Mouse (Mus musculus) midbrain, embryonic 16.5 days (tissue): ENCODE measurements at regions not wholly inside any gene's neighbourhood (a gene's known extent, or its start where the extent isn't known, plus 50 kb on each side); places are given as distances from the start of the nearest gene placed in this dataset.

Experiments
- ATAC-seq: fragments of 200-750 bp; cut with Nextera tagmentation; 2 replicates; pipeline ENCODE4 v1.8.0; 2017; ENCODE audit warnings: moderate TSS enrichment
- H3K27ac ChIP-seq: fragments of 300-500 bp; sonication (generic); 2 replicates; pipeline ENCODE4 v1.5.1; 2014; ENCODE audit warnings: mild to moderate bottlenecking, low read length, mixed read lengths
- H3K27me3 ChIP-seq: fragments of 300-500 bp; sonication (generic); 2 replicates; pipeline ENCODE4 v1.6.1; 2014; ENCODE audit warnings: low read depth, low read length, mixed read lengths; ENCODE audit not compliant: control insufficient read depth, insufficient read depth
- H3K36me3 ChIP-seq: fragments of 300-500 bp; sonication (generic); 2 replicates; pipeline ENCODE4 v1.6.1; 2014; ENCODE audit warnings: mild to moderate bottlenecking, low read length, moderate library complexity, mixed read lengths; ENCODE audit not compliant: control insufficient read depth, insufficient read depth
- H3K4me1 ChIP-seq: fragments of 300-500 bp; sonication (generic); 2 replicates; pipeline ENCODE4 v1.6.1; 2014; ENCODE audit warnings: mild to moderate bottlenecking, low read length, mixed read lengths; ENCODE audit not compliant: control insufficient read depth, insufficient read depth
- H3K4me2 ChIP-seq: fragments of 300-500 bp; sonication (generic); 2 replicates; pipeline ENCODE4 v1.6.1; 2014; ENCODE audit warnings: mild to moderate bottlenecking, low read length, mixed read lengths
- H3K4me3 ChIP-seq: fragments of 300-500 bp; sonication (generic); 2 replicates; pipeline ENCODE4 v1.5.1; 2014; ENCODE audit warnings: low read depth, mild to moderate bottlenecking, low read length, moderate library complexity, mixed read lengths
- H3K9ac ChIP-seq: fragments of 300-500 bp; sonication (generic); 2 replicates; pipeline ENCODE4 v1.6.1; 2014; ENCODE audit warnings: low read depth, low read length, mixed read lengths
- H3K9me3 ChIP-seq: fragments of 300-500 bp; sonication (generic); replicated peaks from 2 replicates; pipeline ENCODE4 v1.6.1; 2014; ENCODE audit warnings: mild to moderate bottlenecking, low read length, mixed read lengths; ENCODE audit not compliant: control insufficient read depth, poor library complexity, severe bottlenecking
- WGBS: fragments of 180-500 bp; shearing (Covaris S2); extraction: QIAGEN DNeasy Blood & Tissue Kit; methylation state at CpG from one replicate; pipeline ENCODE4 v1.1.7; 2014; 5-methylcytosine and 5-hydroxymethylcytosine counted together

DNA sequence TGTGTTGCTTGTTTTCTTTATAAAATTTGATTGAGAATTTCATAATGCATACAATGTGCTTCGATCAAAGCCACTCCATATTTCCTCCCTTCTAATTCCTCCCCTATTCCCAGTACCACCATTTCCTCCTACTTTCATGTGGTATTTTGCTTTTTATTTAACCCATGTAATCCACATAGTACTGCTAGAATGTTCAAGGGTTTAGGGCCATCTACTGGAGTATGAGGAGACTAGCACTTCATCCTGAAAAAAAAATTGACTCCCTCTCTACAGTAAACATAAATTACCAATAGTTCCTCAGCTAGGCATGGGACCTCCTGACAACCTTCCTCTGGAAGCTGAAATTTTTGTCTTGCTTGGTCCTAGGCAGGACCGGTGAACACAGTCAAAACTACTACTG is 163.0 kb downstream of the Gpr165 start:
- no peak overlapping the region for H3K4me2 ChIP-seq
- 0 out of 2 replicates have a peak, but pooled peaks have one; percentile 39 for ATAC-seq
- H3K36me3 ChIP-seq = no peaks in the 10 kb centered on the region
- H3K4me1 ChIP-seq = no peaks in the 10 kb centered on the region
- no peaks in the 10 kb centered on the region for H3K27me3 ChIP-seq
- 64% methylated on average over 2 of the region's 2 CpGs for WGBS
- no peak overlapping the region for H3K27ac ChIP-seq
- no peak overlapping the region for H3K9ac ChIP-seq
- no peak overlapping the region for H3K4me3 ChIP-seq
- no peaks in the 10 kb centered on the region for H3K9me3 ChIP-seq

DNA sequence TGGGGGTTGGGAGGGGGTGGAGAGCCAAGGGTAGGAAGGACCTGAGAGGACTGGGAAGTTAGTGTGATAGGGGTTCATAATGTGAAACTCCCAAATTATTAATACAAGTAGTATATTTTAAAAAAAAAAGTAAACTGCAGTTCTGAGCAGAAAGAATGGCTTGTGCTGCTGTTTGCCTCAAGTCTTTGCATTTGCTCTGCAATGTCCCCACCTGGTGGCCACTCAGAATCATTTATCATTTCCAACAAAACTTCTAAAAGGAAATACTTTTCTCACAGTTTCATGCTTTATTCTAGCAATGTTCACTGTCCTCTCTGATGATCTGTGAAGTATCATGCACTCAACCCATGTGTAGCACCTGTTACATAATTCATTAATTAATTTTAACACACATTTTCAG is 165.5 kb downstream of the Gpr165 start:
- no peaks in the 10 kb centered on the region for H3K36me3 ChIP-seq
- H3K4me2 ChIP-seq = no peak overlapping the region
- H3K9me3 ChIP-seq = no peaks in the 10 kb centered on the region
- no peak overlapping the region for H3K9ac ChIP-seq
- H3K27me3 ChIP-seq = no peaks in the 10 kb centered on the region
- H3K27ac ChIP-seq = no peak overlapping the region
- no peak for ATAC-seq
- H3K4me3 ChIP-seq = no peak overlapping the region
- no peaks in the 10 kb centered on the region for H3K4me1 ChIP-seq

DNA sequence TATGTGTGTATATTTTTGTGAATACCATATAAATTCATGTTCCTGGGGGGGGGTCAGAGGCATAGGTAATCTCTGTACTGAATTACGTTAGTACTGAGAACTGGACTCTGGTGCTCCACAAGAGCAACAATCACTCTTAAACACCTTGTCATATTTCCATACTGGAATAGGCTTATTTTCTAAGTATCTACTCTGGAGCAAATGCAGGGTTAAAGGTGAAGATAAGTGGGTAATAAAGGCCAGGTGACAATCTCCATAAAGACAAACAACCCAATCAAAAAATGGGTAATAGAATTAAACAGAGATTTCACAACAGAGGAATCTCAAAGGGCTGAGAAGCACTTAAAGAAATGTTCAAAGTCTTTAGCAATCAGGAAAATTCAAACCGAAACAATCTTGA is 165.9 kb downstream of the Gpr165 start:
- no peaks in the 10 kb centered on the region for H3K36me3 ChIP-seq
- no peak overlapping the region for H3K4me3 ChIP-seq
- no peak overlapping the region for H3K27ac ChIP-seq
- no peaks in the 10 kb centered on the region for H3K27me3 ChIP-seq
- H3K9me3 ChIP-seq = no peaks in the 10 kb centered on the region
- H3K9ac ChIP-seq = no peak overlapping the region
- ATAC-seq = no peak
- H3K4me2 ChIP-seq = no peak overlapping the region
- 52% methylated on average over 2 of the region's 2 CpGs for WGBS
- no peaks in the 10 kb centered on the region for H3K4me1 ChIP-seq

DNA sequence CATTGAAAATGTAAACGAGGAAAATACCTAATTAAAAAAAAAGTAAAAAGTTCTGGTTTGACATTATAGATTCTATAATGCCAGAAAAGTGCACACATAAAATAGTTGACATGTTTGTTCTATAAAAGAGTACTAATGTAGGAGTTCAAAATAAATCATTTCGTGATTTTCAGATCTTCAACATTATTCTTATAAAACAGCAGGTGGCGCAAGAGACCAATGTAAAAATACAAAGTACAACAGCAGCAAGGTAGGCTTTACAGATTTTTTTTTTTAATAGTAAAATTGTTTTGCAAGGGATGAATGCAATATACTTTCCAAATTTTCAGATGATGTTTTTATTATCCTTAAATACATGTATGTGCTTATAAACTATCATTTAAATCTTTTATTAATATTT is 171.8 kb upstream of the Pgr15l start:
- Histone ChIP-seq H3K27ac (no peak overlapping the region), H3K9me3 (no peaks in the 10 kb centered on the region), H3K27me3 (no peaks in the 10 kb centered on the region), H3K4me1 (no peaks in the 10 kb centered on the region), H3K36me3 (no peaks in the 10 kb centered on the region), H3K4me3 (no peak overlapping the region), H3K4me2 (no peak overlapping the region), H3K9ac (no peak overlapping the region)
- no peak for ATAC-seq
- 17% methylated on average over 3 of the region's 3 CpGs for WGBS
